Mouse (Mus musculus) monocyte, adult 5-6 weeks (primary cell): ENCODE data around the gene Tnpo3. TPM values are rescaled to one million over a fixed set of nuclear protein-coding genes. Genes with fewer than 3 reads are reported as not detected.

Experiments used
- ATAC-seq: fragments of 153-309, 156-312 bp; replicated peaks from 2 replicates; pipeline ENCODE4 v1.8.0; 2017; ENCODE audit warnings: mild to moderate bottlenecking; ENCODE audit not compliant: low TSS enrichment, insufficient number of reproducible peaks, severe bottlenecking, poor library complexity, low FRiP score
- total RNA-seq: library from RNA; stranded (forward); fragments of 200-1000, 200-491, 200-594 nt; gene quantifications from 3 replicates; pipeline ENCODE4 v1.2.3, GENCODE M21; 2017

The Tnpo3 gene
- 62.4 to 105 TPM (median 76.9 TPM) in 3 replicates for total RNA-seq

DNA sequence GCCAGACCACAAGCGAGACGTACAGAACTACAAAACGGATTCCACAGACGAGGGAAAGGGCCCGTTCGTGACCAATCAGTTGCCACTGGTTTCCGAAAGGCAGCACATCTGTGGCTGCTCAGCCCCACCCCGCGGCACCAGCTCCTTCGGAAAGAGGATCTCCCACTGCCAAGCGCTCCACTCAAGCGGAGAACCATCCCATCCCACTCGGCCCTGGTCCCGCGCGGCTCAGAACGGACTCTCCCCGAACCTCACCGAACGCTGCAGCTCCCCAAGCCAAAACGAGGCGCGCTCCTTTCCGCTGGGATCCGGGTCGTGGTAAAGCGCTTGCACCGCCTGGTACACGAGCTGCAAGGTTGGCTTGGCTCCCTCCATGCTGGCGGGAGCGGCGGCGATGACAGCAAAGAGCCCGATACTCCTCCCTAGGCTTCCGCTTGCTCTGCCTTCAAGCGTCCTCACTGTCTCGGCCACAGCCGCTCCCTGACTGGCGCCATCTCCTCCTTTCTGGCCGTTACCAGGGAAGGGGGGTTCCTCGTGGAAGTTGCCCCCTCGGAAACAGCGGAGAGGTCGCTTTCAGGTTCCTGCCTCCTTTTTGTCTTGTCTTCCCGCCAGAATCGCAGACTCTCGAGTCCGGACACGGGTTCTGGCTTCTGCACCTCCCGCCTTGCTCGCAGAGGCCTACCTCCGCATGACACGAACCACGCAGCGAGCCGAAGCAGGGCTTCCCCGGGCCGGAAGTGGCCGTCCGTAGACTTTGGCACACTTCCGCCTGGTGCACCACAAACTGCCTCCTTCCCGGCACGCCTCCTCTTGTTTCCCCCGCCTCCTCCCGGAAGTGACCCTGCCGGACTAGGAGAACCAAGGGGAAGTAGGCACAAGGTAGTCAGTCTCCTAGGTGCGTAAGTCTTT, at the start of gene Tnpo3:
Gene Tnpo3 (minus strand): TSS at position 777 of the 909 bp plus-strand sequence.
- peak; percentile 100 for ATAC-seq

- no peak for ATAC-seq
Measured at GRCm38 (mm10) chr6:29658626-29659475, 49.2 kb upstream of the Tnpo3 start.

DNA sequence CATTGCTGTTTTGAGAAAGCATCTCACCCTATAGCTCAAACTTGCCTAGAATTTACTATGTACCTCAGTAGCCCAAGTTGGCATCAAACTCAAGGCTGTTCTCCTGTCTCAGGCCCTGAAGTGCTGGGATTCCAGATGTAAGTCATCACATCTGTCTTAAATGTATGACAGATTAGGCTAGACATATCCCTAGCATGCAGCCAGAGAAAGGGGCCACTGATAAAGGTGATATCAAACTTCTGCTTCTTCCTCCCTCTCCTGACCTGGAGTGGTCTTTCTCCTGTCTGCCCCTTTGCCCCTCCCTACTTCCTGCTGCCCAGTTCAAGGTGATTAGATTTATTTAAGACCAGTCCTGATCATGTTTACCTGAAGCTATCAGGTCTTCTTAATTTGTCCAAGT, 43.6 kb upstream of the Tnpo3 start:
- no peak for ATAC-seq

DNA sequence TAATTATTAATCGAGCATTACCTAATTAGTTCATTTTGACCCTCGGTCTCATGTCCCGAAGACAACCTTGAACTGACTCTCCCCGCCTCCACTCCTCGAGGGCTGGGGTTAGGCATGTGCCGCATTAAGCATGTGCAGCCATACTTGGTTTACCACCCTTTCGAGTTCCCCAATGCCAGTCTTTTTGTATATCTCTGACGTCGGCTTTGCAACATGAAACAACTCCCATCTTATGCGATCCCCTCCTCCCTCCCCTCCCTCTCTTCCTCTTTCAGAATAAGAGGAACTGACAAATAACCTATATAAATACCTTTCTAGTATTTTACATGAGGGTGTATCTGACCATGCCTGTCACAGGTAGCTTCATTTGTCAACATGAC, 40.5 kb upstream of the Tnpo3 start:
- ATAC-seq = no peak

GRCm38 (mm10) chr6:29649494-29650169, 39.9 kb upstream of the Tnpo3 start:
- ATAC-seq = peak; percentile 93

DNA sequence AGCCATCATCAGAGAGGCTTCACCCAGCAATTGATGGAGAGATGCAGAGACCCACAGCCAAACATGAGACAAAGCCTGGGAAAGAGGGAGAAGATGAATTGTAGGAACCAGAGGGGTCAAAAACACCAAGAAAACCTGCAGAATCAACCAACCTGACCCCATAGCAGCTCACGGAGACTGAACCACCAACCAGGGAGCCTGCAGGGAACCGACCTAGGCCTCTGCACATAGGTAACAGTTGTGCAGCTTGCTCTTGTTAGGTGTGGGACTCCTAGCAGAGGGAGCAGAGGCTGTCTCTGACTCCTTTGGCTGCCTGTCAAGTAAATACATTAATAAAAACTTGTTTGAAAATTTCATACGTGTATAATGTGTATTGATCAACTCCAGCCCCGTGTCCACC, 32.1 kb upstream of the Tnpo3 start:
- ATAC-seq = no peak

DNA sequence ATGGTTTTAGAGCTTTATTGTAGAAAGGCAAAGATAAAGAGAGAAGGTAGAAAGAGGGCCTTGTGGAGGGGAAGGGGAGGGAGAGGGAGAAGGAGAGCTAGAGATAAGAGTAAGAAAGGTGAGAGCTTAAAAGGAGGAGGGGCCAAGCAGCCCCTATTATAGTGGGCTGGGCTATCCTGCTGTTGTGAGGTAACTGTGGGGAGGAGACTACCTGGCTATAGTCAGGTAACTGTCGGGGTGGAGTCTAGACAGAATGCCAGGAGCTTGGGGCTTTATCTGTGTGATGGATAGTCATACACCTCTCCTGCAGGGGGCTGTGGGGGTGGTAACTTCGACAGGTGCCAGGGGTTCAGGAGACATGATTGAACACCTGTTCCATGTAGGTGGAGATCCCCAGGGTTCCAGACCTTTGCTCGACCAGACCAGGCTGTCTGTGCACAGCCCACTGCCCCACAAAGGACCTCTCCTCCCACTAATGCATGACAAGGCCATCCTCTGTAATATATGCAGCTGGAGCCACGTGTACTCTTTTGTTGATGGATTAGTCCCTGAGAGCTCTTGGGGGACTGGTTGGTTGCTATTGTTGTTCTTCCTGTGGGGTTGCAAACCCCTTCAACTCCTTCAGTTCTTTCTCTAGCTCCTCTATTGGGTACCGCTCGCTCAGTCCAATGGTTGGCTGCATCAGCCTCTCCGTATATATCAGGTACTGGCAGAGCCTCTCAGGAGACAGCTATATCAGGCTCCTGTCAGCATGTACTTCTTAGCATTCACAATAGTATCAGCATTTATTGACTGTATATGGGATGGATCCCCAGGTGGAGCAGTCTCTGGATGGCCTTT, 30.1 kb upstream of the Tnpo3 start:
- no peak for ATAC-seq

DNA sequence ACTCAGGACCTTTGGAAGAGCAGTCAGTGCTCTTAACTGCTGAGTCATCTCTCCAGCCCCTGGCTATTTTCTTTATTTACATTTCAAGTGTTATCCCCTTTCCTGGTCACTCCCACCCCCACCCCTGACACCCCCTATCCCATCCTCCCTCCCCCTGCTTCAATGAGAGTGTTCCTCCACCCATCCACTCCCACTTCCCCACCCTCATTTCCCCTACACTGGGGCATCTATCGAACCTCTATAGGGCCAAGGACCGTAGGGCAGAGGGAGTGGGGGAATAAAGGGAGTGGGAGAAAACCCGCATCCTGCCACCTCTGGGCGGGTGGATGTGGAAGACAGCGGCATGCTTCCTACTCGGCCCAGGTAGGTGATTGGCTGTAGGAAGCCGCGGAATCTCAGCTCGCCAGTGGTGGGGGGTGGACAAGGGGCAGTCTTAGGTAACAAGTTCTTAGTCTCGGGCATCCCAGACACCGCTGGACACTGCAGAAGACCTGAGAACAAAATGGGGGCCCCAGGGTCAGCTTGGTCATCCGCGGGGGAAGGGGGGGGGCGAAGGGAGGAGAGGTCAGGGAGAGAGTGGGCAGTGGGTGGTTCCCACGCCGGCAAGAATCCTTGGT, 29.3 kb upstream of the Tnpo3 start:
- no peak for ATAC-seq

- no peak for ATAC-seq
Measured at GRCm38 (mm10) chr6:29637397-29638373, 28.0 kb upstream of the Tnpo3 start.

- ATAC-seq = no peak
Measured at GRCm38 (mm10) chr6:29636322-29637092, 26.8 kb upstream of the Tnpo3 start.

DNA sequence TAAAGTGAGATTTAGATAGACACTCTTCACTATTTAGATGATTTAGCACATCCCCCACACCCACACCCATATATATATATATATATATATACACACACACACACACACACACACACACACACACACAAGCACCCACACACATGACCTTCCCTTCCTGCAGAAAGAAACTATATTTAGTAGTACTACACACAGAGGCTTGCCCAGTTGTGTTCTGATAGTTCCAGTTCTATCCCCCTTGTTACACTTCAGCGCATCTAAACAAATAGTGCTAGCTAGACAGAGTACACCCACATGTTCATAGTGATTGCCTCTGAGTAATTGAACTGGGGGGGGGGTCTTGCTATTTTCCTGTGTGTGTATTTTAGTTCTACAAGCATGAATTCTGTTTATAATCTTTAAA, 24.9 kb upstream of the Tnpo3 start:
- no peak for ATAC-seq

- ATAC-seq = no peak
Measured at GRCm38 (mm10) chr6:29632552-29633292, 23.0 kb upstream of the Tnpo3 start.

- ATAC-seq = no peak
Measured at GRCm38 (mm10) chr6:29631751-29632551, 22.3 kb upstream of the Tnpo3 start.

- ATAC-seq = no peak
Measured at GRCm38 (mm10) chr6:29630216-29630615, 20.5 kb upstream of the Tnpo3 start.

DNA sequence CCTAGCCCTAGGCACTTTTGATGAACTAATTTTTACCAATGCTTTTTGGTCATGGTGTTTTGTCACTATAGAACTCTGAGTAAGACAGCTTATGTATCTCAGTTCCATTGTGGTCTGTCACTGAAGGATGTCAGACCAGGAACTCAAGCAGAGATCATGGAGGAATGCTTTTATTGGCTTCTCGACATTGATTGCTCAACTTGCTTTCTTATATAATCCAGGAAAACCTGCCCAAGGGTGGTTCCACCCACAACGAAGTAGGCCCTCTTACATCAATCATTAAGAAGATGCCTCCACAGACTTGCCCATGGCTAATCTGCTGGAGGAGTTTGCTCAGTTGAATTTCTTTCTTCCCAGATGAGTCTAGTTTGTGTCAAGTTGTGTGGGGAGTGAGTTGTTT, 18.1 kb upstream of the Tnpo3 start:
- no peak for ATAC-seq
